Mouse (Mus musculus): ENCODE measurements around the gene Slc25a51. TPM values are rescaled to one million over a fixed set of nuclear protein-coding genes. Genes with fewer than 3 reads are reported as not detected.

The Slc25a51 gene
- 88.5 and 104 TPM in 2 replicates for polyA plus RNA-seq (2012; rRNA removed)

GRCm38 (mm10) chr4:45408427-45409132, at the start of gene Slc25a51:
Slc25a51 (minus strand) TSS chr4:45408766.

Other genes with a start within 250 kb of the Slc25a51 start
- gene Frmpd1, start 223.9 kb downstream of the Slc25a51 start, polyA plus RNA-seq (2012; rRNA removed) = 1.4 and 2.9 TPM in 2 replicates
- 12.7 and 24.8 TPM in 2 replicates for gene Trmt10b, start 111.6 kb downstream of the Slc25a51 start, polyA plus RNA-seq (2012; rRNA removed)
- 9.9 and 12.4 TPM in 2 replicates for gene Dcaf10, start 66.7 kb downstream of the Slc25a51 start, polyA plus RNA-seq (2012; rRNA removed)
- 62.9 and 104 TPM in 2 replicates for gene Exosc3, start 66.0 kb downstream of the Slc25a51 start, polyA plus RNA-seq (2012; rRNA removed)
- 12.5 and 14.2 TPM in 2 replicates for gene Shb, start 123.7 kb upstream of the Slc25a51 start, polyA plus RNA-seq (2012; rRNA removed)

Data from central nervous system, embryonic 11.5 days (tissue).